8 mouse cellular contexts compared by ENCODE assay signal in genomic region chr11:96622782-96623181, GRCm38 (mm10).
DNase-seq lines count a peak whose midpoint lies in the region; ATAC-seq lines count a peak whose summit lies in the region.

No protein-coding gene starts in this region.

- peak; percentile 36 for DNase-seq in CD4-positive, CD25-positive, alpha-beta regulatory T cell, adult 2 months (ENCODE audit: low read depth, low spot score)
- DNase-seq in NIH3T3 (ENCODE audit: low read depth), result peak; percentile 46
- DNase-seq in gastrocnemius, postnatal 10 days, result peak; percentile 17
- peak; percentile 76 to 81 for DNase-seq in kidney, adult 8-10 months
- DNase-seq in lung, postnatal 25 days (ENCODE audit: low spot score), result peak; percentile 62
- DNase-seq in thymus, postnatal 25 days, result peak; percentile 18
- DNase-seq in right cerebral cortex, adult 2 months (ENCODE audit: low spot score in 2 of 2), result no peak

- no peak for ATAC-seq in CD4-positive, CD25-positive, alpha-beta regulatory T cell, adult 4 months

Comparison
In these comparisons a context has a peak if more than half of its experiments do, and no peak if none do; other contexts are left out.
1. DNase-seq: peak in CD4-positive, CD25-positive, alpha-beta regulatory T cell, adult 2 months (single experiment), NIH3T3 (single experiment), gastrocnemius, postnatal 10 days (single experiment), kidney, adult 8-10 months (2 of 2), lung, postnatal 25 days (single experiment) and thymus, postnatal 25 days (single experiment); none in right cerebral cortex, adult 2 months (0 of 2).